Mouse (Mus musculus): ENCODE measurements at regions not wholly inside any gene's neighbourhood (a gene's known extent, or its start where the extent isn't known, plus 50 kb on each side); places are given as distances from the start of the nearest gene placed in this dataset.

DNA sequence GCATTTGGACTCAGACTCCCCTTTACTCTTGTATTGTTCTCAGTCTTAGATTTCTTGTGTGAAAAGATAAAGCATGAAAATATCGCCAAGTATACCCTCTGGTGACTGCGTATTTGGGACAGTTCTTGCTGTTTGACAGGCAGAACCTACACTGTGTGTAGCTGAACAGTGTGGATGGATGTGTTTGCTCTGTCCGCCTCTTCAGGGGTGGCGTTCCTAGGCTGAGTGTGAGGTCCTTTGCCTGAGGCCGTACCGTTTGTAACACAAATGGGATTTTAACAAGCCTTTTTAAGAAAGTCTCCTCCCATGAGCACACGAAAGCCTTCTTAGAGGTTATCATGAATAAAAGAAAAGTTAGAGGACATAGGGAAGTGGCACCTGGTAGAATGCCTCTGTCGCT, 153.3 kb upstream of the Dnajc19 start:
- TF ChIP-seq CTCF (conservative IDR thresholded peaks at IDR 0.05; ENCODE audit: insufficient read depth, insufficient read length, low read depth, low read length) (no peak), POLR2A (IDR thresholded peaks at IDR 0.05; ENCODE audit: low read depth, low read length) (no peak)
